Mouse (Mus musculus) heart, adult 2 months (tissue): ENCODE measurements around the gene S100a3. TPM values are rescaled to one million over a fixed set of nuclear protein-coding genes. Genes with fewer than 3 reads are reported as not detected.

Experiments
- DNase-seq, 2 experiments: peaks; one replicate each; pipeline ENCODE4 v3.0.0; 2021
- H3K27ac ChIP-seq: fragments of 200-600 bp; 2 replicates; pipeline ENCODE4 v1.8.1; 2022
- H3K27me3 ChIP-seq: fragments of 200-500 bp; 2 replicates; pipeline ENCODE4 v1.6.1; 2012; ENCODE audit warnings: mild to moderate bottlenecking, low read length, inconsistent platforms, mixed read lengths; ENCODE audit not compliant: control insufficient read depth, insufficient read depth
- H3K36me3 ChIP-seq: fragments of 200-500 bp; 2 replicates; pipeline ENCODE4 v1.6.1; 2012; ENCODE audit warnings: low read length, inconsistent platforms; ENCODE audit not compliant: control insufficient read depth, insufficient read depth
- H3K4me1 ChIP-seq: fragments of 200-500 bp; 2 replicates; pipeline ENCODE4 v1.6.1; 2011; ENCODE audit warnings: low read length; ENCODE audit not compliant: control insufficient read depth, insufficient read depth
- H3K4me3 ChIP-seq: fragments of 200-600 bp; 2 replicates; pipeline ENCODE4 v1.8.1; 2022
- H3K79me2 ChIP-seq: fragments of 200-500 bp; replicated peaks from 2 replicates; pipeline ENCODE4 v1.6.1; 2012; ENCODE audit warnings: mild to moderate bottlenecking, inconsistent platforms, low read length, moderate library complexity, mixed read lengths; ENCODE audit not compliant: control insufficient read depth, insufficient read depth
- H3K9ac ChIP-seq: fragments of 200-500 bp; 2 replicates; pipeline ENCODE4 v1.6.1; 2012; ENCODE audit warnings: low read depth, mild to moderate bottlenecking, control low read depth, inconsistent platforms, low read length, mixed read lengths
- CTCF ChIP-seq: fragments of 200-600 bp; IDR thresholded peaks from 2 replicates; pipeline ENCODE4 v1.8.1; 2022; ENCODE audit warnings: antibody characterized with exemption, mild to moderate bottlenecking, moderate library complexity
- EP300 ChIP-seq: fragments of 200-500 bp; IDR thresholded peaks from 2 replicates; pipeline ENCODE4 v1.6.1; 2011; ENCODE audit warnings: low read depth, low read length, control low read depth; ENCODE audit not compliant: insufficient read depth
- POLR2A ChIP-seq: fragments of 200-500 bp; IDR thresholded peaks from 2 replicates; pipeline ENCODE4 v1.6.1; 2011; ENCODE audit warnings: mild to moderate bottlenecking, low read depth, low read length, control low read depth; ENCODE audit not compliant: insufficient read depth
- WGBS: fragments of 180-500 bp; shearing (Covaris S2); methylation state at CpG from one replicate; pipeline ENCODE4 v1.1.7; 2018; 5-methylcytosine and 5-hydroxymethylcytosine counted together
- intact Hi-C: fragments of 180-260 bp; cut with DNase I; formaldehyde crosslinking; loops from one replicate; pipeline ENCODE4 v1.15.1; 2025
- polyA plus RNA-seq: library from polyadenylated mRNA; depleted of rRNA; stranded (reverse); fragments of >200 nt; gene quantifications from 2 replicates; pipeline ENCODE4 v1.2.3, GENCODE M21; 2012
- total RNA-seq, 2 experiments: library from RNA; stranded (reverse); gene quantifications; 2 replicates each; pipeline ENCODE4 v1.2.3; 2021

S100a3 gene
- total and polyA plus RNA-seq, 3 experiments, result 0.37 TPM; not detected in 2

- Histone ChIP-seq H3K79me2 (no peaks in the 10 kb centered on the region), H3K27ac (no peak overlapping the region), H3K4me3 (no peak overlapping the region), H3K27me3 (no peaks in the 10 kb centered on the region), H3K9ac (no peak overlapping the region), H3K36me3 (no peaks in the 10 kb centered on the region), H3K4me1 (peaks cover 2% of the 10 kb centered on the region)
- intact Hi-C loops, result no loop called here
- DNase-seq, result no peak
- WGBS, result 87% methylated on average over 5 of the region's 5 CpGs
- TF ChIP-seq POLR2A, result no peak
Observed at GRCm38 (mm10) chr3:90627366-90627765, 67.0 kb downstream of the S100a3 start.

- peaks cover 2% of the 10 kb centered on the region for H3K4me1 ChIP-seq
- no peaks in the 10 kb centered on the region for H3K79me2 ChIP-seq
- no peak overlapping the region for H3K9ac ChIP-seq
- no peaks in the 10 kb centered on the region for H3K36me3 ChIP-seq
- DNase-seq, result no peak
- TF ChIP-seq EP300 (no peak), CTCF (peak; percentile 57), POLR2A (no peak)
- no peak overlapping the region for H3K27ac ChIP-seq
- H3K27me3 ChIP-seq, result no peaks in the 10 kb centered on the region
- intact Hi-C loops, result no loop called here
- H3K4me3 ChIP-seq, result no peak overlapping the region
- 57% methylated on average over 4 of the region's 4 CpGs for WGBS
Observed at GRCm38 (mm10) chr3:90627807-90628206, 67.4 kb downstream of the S100a3 start.

GRCm38 (mm10) chr3:90629298-90629697 lies 68.9 kb downstream of the S100a3 start:
- intact Hi-C loops, result no loop called here
- Histone ChIP-seq H3K27me3 (no peaks in the 10 kb centered on the region), H3K79me2 (no peaks in the 10 kb centered on the region), H3K4me1 (no peaks in the 10 kb centered on the region), H3K27ac (no peak overlapping the region), H3K9ac (no peak overlapping the region), H3K36me3 (no peaks in the 10 kb centered on the region), H3K4me3 (no peak overlapping the region)
- 86% methylated on average over 2 of the region's 2 CpGs for WGBS
- TF ChIP-seq EP300 (no peak), POLR2A (no peak), CTCF (no peak)
- DNase-seq, result no peak

GRCm38 (mm10) chr3:90631984-90632383 lies 71.6 kb downstream of the S100a3 start:
- intact Hi-C loops, result no loop called here

GRCm38 (mm10) chr3:90638511-90639275 lies 78.3 kb downstream of the S100a3 start:
- Histone ChIP-seq H3K27me3 (no peaks in the 10 kb centered on the region), H3K27ac (no peak overlapping the region), H3K36me3 (no peaks in the 10 kb centered on the region), H3K4me3 (no peak overlapping the region), H3K4me1 (no peaks in the 10 kb centered on the region; the same call in 1 of the 2 replicates), H3K9ac (no peak overlapping the region), H3K79me2 (no peaks in the 10 kb centered on the region)
- DNase-seq, result no peak
- TF ChIP-seq EP300 (no peak), POLR2A (no peak), CTCF (no peak)
- intact Hi-C loops, result no loop called here
- WGBS, result 30% methylated on average over 1 of the region's 1 CpGs

More at GRCm38 (mm10) chr3:90631984-90632383, 71.6 kb downstream of the S100a3 start:
- no peak for DNase-seq
- Histone ChIP-seq H3K4me1 (no peaks in the 10 kb centered on the region), H3K27me3 (no peaks in the 10 kb centered on the region), H3K79me2 (no peaks in the 10 kb centered on the region), H3K4me3 (no peak overlapping the region), H3K9ac (no peak overlapping the region), H3K36me3 (no peaks in the 10 kb centered on the region), H3K27ac (no peak overlapping the region)
- 77% methylated on average over 2 of the region's 2 CpGs for WGBS
- TF ChIP-seq POLR2A (no peak), EP300 (no peak), CTCF (no peak)

GRCm38 (mm10) chr3:90639511-90640154 lies 79.3 kb downstream of the S100a3 start:
- DNase-seq, result peak in 1 of 2 experiments; percentile 41
- Histone ChIP-seq H3K4me3 (no peak overlapping the region), H3K4me1 (no peaks in the 10 kb centered on the region; the same call in 1 of the 2 replicates), H3K27ac (no peak overlapping the region), H3K36me3 (no peaks in the 10 kb centered on the region), H3K9ac (no peak overlapping the region), H3K27me3 (no peaks in the 10 kb centered on the region), H3K79me2 (no peaks in the 10 kb centered on the region)
- WGBS, result 53% methylated on average over 7 of the region's 7 CpGs
- no peak for TF ChIP-seq EP300
- no peak for TF ChIP-seq POLR2A
- TF ChIP-seq CTCF, result peak; percentile 86
- intact Hi-C loops, result no loop called here
